Mouse (Mus musculus): Measurements from ENCODE around the gene Nup153.

GRCm38 (mm10) chr13:46739426-46739825 lies 11.7 kb upstream of the Nup153 start:
- TF ChIP-seq CTCF (IDR thresholded peaks at IDR 0.05; ENCODE audit: control insufficient read depth, insufficient read depth, low read length), result no peak
- no peak for TF ChIP-seq POLR2A (IDR thresholded peaks at IDR 0.05; ENCODE audit: borderline replicate concordance, control insufficient read depth, low read depth, low read length)
